Mouse (Mus musculus) spleen, adult 2 months (tissue): ENCODE measurements around the gene Ddc. TPM values are rescaled to one million over a fixed set of nuclear protein-coding genes. Genes with fewer than 3 reads are reported as not detected.
A peak's percentile ranks its signal among the peaks of the same experiment; 100 is the strongest.

Source experiments
- DNase-seq, 2 experiments: peaks; one replicate each; pipeline versions ENCODE4 v3.0.0 to v3.0.0-alpha.2; 2012 to 2021; ENCODE audit warnings: low spot score in 2 of 2, low read depth in 1 of 2
- H3K27ac ChIP-seq: fragments of 200-500 bp; 2 replicates; pipeline ENCODE4 v1.5.1; 2012; ENCODE audit warnings: low read length, inconsistent platforms; ENCODE audit not compliant: insufficient read depth
- H3K27me3 ChIP-seq: fragments of 200-500 bp; 2 replicates; pipeline ENCODE4 v1.6.1; 2012; ENCODE audit warnings: mild to moderate bottlenecking, moderate library complexity, low read length, inconsistent platforms; ENCODE audit not compliant: control insufficient read depth, insufficient read depth
- H3K36me3 ChIP-seq: fragments of 200-500 bp; 2 replicates; pipeline ENCODE4 v1.6.1; 2012; ENCODE audit warnings: mild to moderate bottlenecking, low read length, inconsistent platforms; ENCODE audit not compliant: control insufficient read depth, insufficient read depth
- H3K4me1 ChIP-seq: fragments of 200-500 bp; 2 replicates; pipeline ENCODE4 v1.6.1; 2011; ENCODE audit warnings: inconsistent platforms; ENCODE audit not compliant: control insufficient read depth, insufficient read depth, insufficient read length
- H3K4me3 ChIP-seq: fragments of 200-500 bp; 2 replicates; pipeline ENCODE4 v1.5.1; 2011; ENCODE audit warnings: mild to moderate bottlenecking, inconsistent platforms; ENCODE audit not compliant: insufficient read depth, insufficient read length; ENCODE audit errors: extremely low read depth
- CTCF ChIP-seq: fragments of 200-500 bp; IDR thresholded peaks from 2 replicates; pipeline ENCODE4 v1.5.1; 2011; ENCODE audit warnings: mild to moderate bottlenecking, inconsistent platforms; ENCODE audit not compliant: insufficient read depth, insufficient read length, insufficient replicate concordance; ENCODE audit errors: extremely low read depth
- POLR2A ChIP-seq: fragments of 200-500 bp; IDR thresholded peaks from 2 replicates; pipeline ENCODE4 v1.6.1; 2011; ENCODE audit warnings: low read depth, low read length, inconsistent platforms
- WGBS: fragments of 180-500 bp; shearing (Covaris S2); methylation state at CpG from one replicate; pipeline ENCODE4 v1.1.7; 2018; 5-methylcytosine and 5-hydroxymethylcytosine counted together
- polyA plus RNA-seq: library from polyadenylated mRNA; depleted of rRNA; stranded (reverse); fragments of >200 nt; gene quantifications from 2 replicates; pipeline ENCODE4 v1.2.3, GENCODE M21; 2012

Gene Ddc
- polyA plus RNA-seq, 1 experiment, result 0.35 TPM

- H3K4me3 ChIP-seq, result 0 out of 2 replicates have a peak overlapping the region, but pooled peaks have one; percentile 12
- no peaks in the 10 kb centered on the region for H3K27me3 ChIP-seq
- 0 out of 2 replicates have a peak, but pooled peaks cover 3% of the 10 kb centered on the region for H3K4me1 ChIP-seq
- H3K36me3 ChIP-seq, result no peaks in the 10 kb centered on the region
- peak overlapping the region; percentile 26; the same call in 1 of the 2 replicates for H3K27ac ChIP-seq
- WGBS, result 1% methylated on average over 8 of the region's 8 CpGs
- peak; percentile 80 for DNase-seq
- TF ChIP-seq CTCF, result peak; percentile 88
- TF ChIP-seq POLR2A, result no peak
These were observed 109.4 kb downstream of the Ddc start for GRCm38 (mm10) chr11:11788521-11788974.

- TF ChIP-seq CTCF (no peak), POLR2A (no peak)
- no peak overlapping the region for H3K27ac ChIP-seq
- H3K4me3 ChIP-seq, result no peak overlapping the region
- H3K27me3 ChIP-seq, result no peaks in the 10 kb centered on the region
- no peak for DNase-seq
- 49% methylated on average over 6 of the region's 6 CpGs for WGBS
- no peaks in the 10 kb centered on the region for H3K36me3 ChIP-seq
- peaks cover 12% of the 10 kb centered on the region for H3K4me1 ChIP-seq
These were observed 112.5 kb downstream of the Ddc start for GRCm38 (mm10) chr11:11785457-11785856.

GRCm38 (mm10) chr11:11781728-11782127 lies 116.2 kb downstream of the Ddc start:
- Histone ChIP-seq H3K27me3 (no peaks in the 10 kb centered on the region), H3K4me1 (peaks cover 21% of the 10 kb centered on the region), H3K27ac (peak overlapping the region; percentile 45; the same call in 1 of the 2 replicates), H3K4me3 (no peak overlapping the region), H3K36me3 (no peaks in the 10 kb centered on the region)
- TF ChIP-seq CTCF (no peak), POLR2A (no peak)
- no peak for DNase-seq
- WGBS, result 71% methylated on average over 8 of the region's 8 CpGs

- Histone ChIP-seq H3K27me3 (no peaks in the 10 kb centered on the region), H3K27ac (peak overlapping the region; percentile 37; the same call in 1 of the 2 replicates), H3K36me3 (no peaks in the 10 kb centered on the region), H3K4me3 (no peak overlapping the region), H3K4me1 (peaks cover 32% of the 10 kb centered on the region)
- no peak for TF ChIP-seq POLR2A
- no peak for TF ChIP-seq CTCF
- no peak for DNase-seq
- 93% methylated on average over 6 of the region's 6 CpGs for WGBS
These were observed 119.6 kb downstream of the Ddc start for GRCm38 (mm10) chr11:11778345-11778744.

- WGBS, result 29% methylated on average over 2 of the region's 2 CpGs
- peaks cover 3% of the 10 kb centered on the region; the same call in 1 of the 2 replicates for H3K36me3 ChIP-seq
- no peaks in the 10 kb centered on the region for H3K27me3 ChIP-seq
- TF ChIP-seq POLR2A, result no peak
- no peak for TF ChIP-seq CTCF
- no peak overlapping the region for H3K4me3 ChIP-seq
- peak overlapping the region; percentile 54; the same call in 1 of the 2 replicates for H3K27ac ChIP-seq
- DNase-seq, result peak in 1 of 2 experiments; percentile 47
- H3K4me1 ChIP-seq, result peaks cover 34% of the 10 kb centered on the region
These were observed 120.1 kb downstream of the Ddc start for GRCm38 (mm10) chr11:11777796-11778195.

GRCm38 (mm10) chr11:11777246-11777645 lies 120.7 kb downstream of the Ddc start:
- Histone ChIP-seq H3K27ac (peak overlapping the region; percentile 78), H3K27me3 (no peaks in the 10 kb centered on the region), H3K4me3 (no peak overlapping the region), H3K36me3 (peaks cover 3% of the 10 kb centered on the region), H3K4me1 (peaks cover 34% of the 10 kb centered on the region)
- TF ChIP-seq POLR2A, result no peak
- no peak for TF ChIP-seq CTCF
- 34% methylated on average over 3 of the region's 3 CpGs for WGBS
- no peak for DNase-seq

GRCm38 (mm10) chr11:11776822-11777174 lies 121.1 kb downstream of the Ddc start:
- TF ChIP-seq CTCF (no peak), POLR2A (no peak)
- Histone ChIP-seq H3K27me3 (no peaks in the 10 kb centered on the region), H3K36me3 (peaks cover 5% of the 10 kb centered on the region), H3K4me1 (peaks cover 30% of the 10 kb centered on the region), H3K4me3 (no peak overlapping the region), H3K27ac (peak overlapping the region; percentile 78)
- WGBS, result 36% methylated on average over 7 of the region's 7 CpGs
- DNase-seq, result peak; percentile 48 to 61
